Mouse (Mus musculus) stomach, embryonic 15.5 days (tissue): ENCODE results near the gene Adgrl1. TPM values are rescaled to one million over a fixed set of nuclear protein-coding genes. Genes with fewer than 3 reads are reported as not detected.

ENCODE experiments used
- ATAC-seq: fragments of 200-750 bp; cut with Nextera tagmentation; 2 replicates; pipeline ENCODE4 v1.8.0; 2017; ENCODE audit warnings: low read depth, moderate number of reproducible peaks, moderate TSS enrichment; ENCODE audit not compliant: insufficient read depth, low FRiP score
- H3K27ac ChIP-seq: fragments of 300-500 bp; sonication (generic); 2 replicates; pipeline ENCODE4 v1.5.1; 2015; ENCODE audit warnings: mild to moderate bottlenecking, inconsistent platforms
- H3K27me3 ChIP-seq: fragments of 300-500 bp; sonication (generic); replicated peaks from 2 replicates; pipeline ENCODE4 v1.6.1; 2015; ENCODE audit warnings: inconsistent platforms
- H3K36me3 ChIP-seq: fragments of 300-500 bp; sonication (generic); 2 replicates; pipeline ENCODE4 v1.6.1; 2015; ENCODE audit warnings: inconsistent platforms
- H3K4me1 ChIP-seq: fragments of 300-500 bp; sonication (generic); 2 replicates; pipeline ENCODE4 v1.6.1; 2015; ENCODE audit warnings: inconsistent platforms
- H3K4me2 ChIP-seq: fragments of 300-500 bp; sonication (generic); 2 replicates; pipeline ENCODE4 v1.6.1; 2015; ENCODE audit warnings: mild to moderate bottlenecking, inconsistent platforms
- H3K4me3 ChIP-seq: fragments of 300-500 bp; sonication (generic); replicated peaks from 2 replicates; pipeline ENCODE4 v1.5.1; 2015; ENCODE audit warnings: inconsistent platforms
- H3K9ac ChIP-seq: fragments of 300-500 bp; sonication (generic); 2 replicates; pipeline ENCODE4 v1.6.1; 2015; ENCODE audit warnings: inconsistent platforms
- H3K9me3 ChIP-seq: fragments of 300-500 bp; sonication (generic); 2 replicates; pipeline ENCODE4 v1.6.1; 2016; ENCODE audit warnings: inconsistent platforms
- WGBS: fragments of 180-500 bp; shearing (Covaris S2); methylation state at CpG from one replicate; pipeline ENCODE4 v1.1.7; 2015; 5-methylcytosine and 5-hydroxymethylcytosine counted together
- polyA plus RNA-seq: library from polyadenylated mRNA; unstranded; fragments of >200 nt; fragmentation: Nextera tagmentation; extraction: Ambion mirVana; gene quantifications from 2 replicates; pipeline ENCODE4 v1.2.1, GENCODE M21; 2015

Gene Adgrl1
- polyA plus RNA-seq, 1 experiment from 2014 or later = 17.7 TPM

- no peak for ATAC-seq
- Histone ChIP-seq H3K4me1 (no peaks in the 10 kb centered on the region), H3K9me3 (no peaks in the 10 kb centered on the region), H3K4me3 (no peak overlapping the region), H3K9ac (no peak overlapping the region), H3K36me3 (peaks cover 57% of the 10 kb centered on the region), H3K4me2 (no peak overlapping the region), H3K27me3 (no peaks in the 10 kb centered on the region), H3K27ac (no peak overlapping the region)
- 94% methylated on average over 2 of the region's 2 CpGs for WGBS
Measured at GRCm38 (mm10) chr8:83934994-83935393, 35.1 kb downstream of the Adgrl1 start.

DNA sequence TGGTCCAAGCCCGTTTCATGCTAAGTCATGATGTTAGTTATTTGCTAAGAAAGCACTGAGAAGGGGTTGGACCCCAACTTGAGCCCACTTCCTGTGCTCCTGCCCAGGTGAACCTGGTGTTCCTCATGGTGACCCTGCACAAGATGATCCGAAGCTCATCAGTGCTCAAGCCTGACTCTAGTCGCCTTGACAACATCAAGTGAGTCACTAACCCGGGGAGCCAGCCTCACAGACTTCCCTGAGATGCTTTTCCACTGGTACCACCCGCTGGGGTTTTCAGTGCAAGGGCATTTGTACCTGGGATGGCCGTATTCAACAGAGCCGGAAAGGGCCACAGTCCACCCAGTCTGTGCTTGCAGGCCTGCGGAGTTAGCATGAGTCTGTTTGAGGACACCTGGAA, 35.5 kb downstream of the Adgrl1 start:
- Histone ChIP-seq H3K36me3 (peaks cover 54% of the 10 kb centered on the region), H3K9ac (no peak overlapping the region), H3K4me3 (no peak overlapping the region), H3K27me3 (no peaks in the 10 kb centered on the region), H3K9me3 (no peaks in the 10 kb centered on the region), H3K4me2 (no peak overlapping the region), H3K27ac (no peak overlapping the region), H3K4me1 (no peaks in the 10 kb centered on the region)
- ATAC-seq = no peak
- WGBS = 87% methylated on average over 8 of the region's 8 CpGs

GRCm38 (mm10) chr8:83937645-83938044, 37.7 kb downstream of the Adgrl1 start:
- ATAC-seq = no peak
- no peak overlapping the region for H3K4me3 ChIP-seq
- no peaks in the 10 kb centered on the region for H3K27me3 ChIP-seq
- no peaks in the 10 kb centered on the region for H3K4me1 ChIP-seq
- no peaks in the 10 kb centered on the region for H3K9me3 ChIP-seq
- no peak overlapping the region for H3K4me2 ChIP-seq
- no peak overlapping the region for H3K27ac ChIP-seq
- 89% methylated on average over 7 of the region's 7 CpGs for WGBS
- H3K36me3 ChIP-seq = peaks cover 41% of the 10 kb centered on the region
- no peak overlapping the region for H3K9ac ChIP-seq

DNA sequence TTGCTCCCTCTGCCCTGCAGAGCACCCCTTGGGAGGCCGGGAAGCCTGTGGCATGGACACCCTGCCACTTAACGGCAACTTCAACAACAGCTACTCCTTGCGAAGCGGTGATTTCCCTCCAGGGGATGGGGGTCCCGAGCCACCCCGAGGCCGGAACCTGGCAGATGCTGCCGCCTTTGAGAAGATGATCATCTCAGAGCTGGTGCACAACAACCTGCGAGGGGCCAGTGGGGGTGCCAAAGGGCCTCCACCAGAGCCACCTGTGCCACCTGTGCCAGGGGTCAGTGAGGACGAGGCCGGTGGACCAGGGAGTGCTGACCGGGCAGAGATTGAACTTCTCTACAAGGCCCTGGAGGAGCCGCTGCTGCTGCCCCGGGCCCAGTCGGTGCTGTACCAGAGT, 38.4 kb downstream of the Adgrl1 start:
- H3K27ac ChIP-seq = no peak overlapping the region
- H3K4me3 ChIP-seq = no peak overlapping the region
- H3K9ac ChIP-seq = no peak overlapping the region
- no peak overlapping the region for H3K4me2 ChIP-seq
- no peaks in the 10 kb centered on the region for H3K27me3 ChIP-seq
- no peak for ATAC-seq
- H3K4me1 ChIP-seq = no peaks in the 10 kb centered on the region
- WGBS = 94% methylated on average over 15 of the region's 15 CpGs
- no peaks in the 10 kb centered on the region for H3K9me3 ChIP-seq
- H3K36me3 ChIP-seq = peaks cover 34% of the 10 kb centered on the region

GRCm38 (mm10) chr8:83941066-83941677, 41.3 kb downstream of the Adgrl1 start:
- H3K9me3 ChIP-seq = no peaks in the 10 kb centered on the region
- no peak for ATAC-seq
- no peak overlapping the region for H3K27ac ChIP-seq
- no peak overlapping the region for H3K4me3 ChIP-seq
- no peaks in the 10 kb centered on the region for H3K4me1 ChIP-seq
- peaks cover 10% of the 10 kb centered on the region for H3K36me3 ChIP-seq
- no peaks in the 10 kb centered on the region for H3K27me3 ChIP-seq
- no peak overlapping the region for H3K4me2 ChIP-seq
- H3K9ac ChIP-seq = no peak overlapping the region
- 71% methylated on average over 6 of the region's 6 CpGs for WGBS

- ATAC-seq = no peak
- 0 out of 2 replicates have a peak, but pooled peaks cover 3% of the 10 kb centered on the region for H3K36me3 ChIP-seq
- 78% methylated on average over 1 of the region's 1 CpGs for WGBS
- no peak overlapping the region for H3K4me3 ChIP-seq
- no peak overlapping the region for H3K9ac ChIP-seq
- H3K27ac ChIP-seq = no peak overlapping the region
- no peaks in the 10 kb centered on the region for H3K9me3 ChIP-seq
- H3K27me3 ChIP-seq = no peaks in the 10 kb centered on the region
- no peaks in the 10 kb centered on the region for H3K4me1 ChIP-seq
- no peak overlapping the region for H3K4me2 ChIP-seq
Measured at GRCm38 (mm10) chr8:83942446-83942845, 42.5 kb downstream of the Adgrl1 start.

DNA sequence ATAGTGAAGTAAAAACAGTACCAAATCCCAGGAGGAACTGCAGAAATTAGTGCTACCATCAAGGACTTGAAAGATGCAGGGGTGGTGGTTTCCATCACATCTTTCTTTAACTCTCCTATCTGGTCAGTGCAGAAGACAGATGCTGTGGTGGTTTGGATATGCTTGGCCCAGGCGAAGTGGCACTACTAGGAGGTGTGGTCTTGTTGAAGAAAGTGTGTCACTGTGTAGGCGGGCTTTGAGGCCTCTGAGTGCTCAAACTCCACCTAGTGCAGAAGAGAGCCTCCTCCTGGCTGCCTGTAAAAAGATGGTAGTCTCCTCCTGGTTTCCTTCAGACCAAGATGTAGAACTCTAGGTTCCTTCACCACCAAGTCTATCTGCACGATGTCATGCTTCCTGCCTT, 45.6 kb downstream of the Adgrl1 start:
- ATAC-seq = no peak
- H3K9ac ChIP-seq = no peak overlapping the region
- H3K4me3 ChIP-seq = no peak overlapping the region
- no peak overlapping the region for H3K27ac ChIP-seq
- no peaks in the 10 kb centered on the region for H3K9me3 ChIP-seq
- no peaks in the 10 kb centered on the region for H3K4me1 ChIP-seq
- no peak overlapping the region for H3K4me2 ChIP-seq
- no peaks in the 10 kb centered on the region for H3K27me3 ChIP-seq
- WGBS = 72% methylated on average over 3 of the region's 3 CpGs
- no peaks in the 10 kb centered on the region for H3K36me3 ChIP-seq

DNA sequence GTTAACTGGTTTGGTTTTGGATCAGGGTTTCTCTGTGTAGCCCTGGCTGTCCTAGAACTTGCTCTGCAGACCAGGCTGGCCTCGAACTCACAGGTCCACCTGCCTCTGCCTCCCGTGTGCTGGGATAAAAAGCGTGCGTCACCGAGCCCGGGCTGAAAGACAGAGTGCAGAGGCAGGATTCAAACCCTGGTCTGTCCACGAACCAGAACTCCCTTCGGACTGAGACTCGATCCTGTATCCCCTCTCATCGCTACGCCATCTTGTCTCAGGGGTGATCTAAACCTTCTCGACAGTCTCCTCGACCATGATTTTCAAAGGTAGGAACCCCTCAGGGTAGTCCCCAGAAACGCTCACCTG, 54.8 kb downstream of the Adgrl1 start:
- no peaks in the 10 kb centered on the region for H3K9me3 ChIP-seq
- no peak overlapping the region for H3K27ac ChIP-seq
- WGBS = 1% methylated on average over 14 of the region's 14 CpGs
- H3K36me3 ChIP-seq = no peaks in the 10 kb centered on the region
- no peaks in the 10 kb centered on the region for H3K27me3 ChIP-seq
- no peak overlapping the region for H3K9ac ChIP-seq
- peak overlapping the region; percentile 68 for H3K4me3 ChIP-seq
- peaks cover 12% of the 10 kb centered on the region for H3K4me1 ChIP-seq
- H3K4me2 ChIP-seq = peak overlapping the region; percentile 91
- ATAC-seq = no peak

- ATAC-seq = peak; percentile 99
- Histone ChIP-seq H3K9ac (peak within 1 kb of the TSS; percentile 53; the same call in 1 of the 2 replicates), H3K4me3 (peak within 1 kb of the TSS; percentile 68), H3K4me2 (peak within 1 kb of the TSS; percentile 91), H3K4me1 (peaks cover 12% of the 10 kb centered on the region), H3K9me3 (no peaks in the 10 kb centered on the region), H3K36me3 (no peaks in the 10 kb centered on the region), H3K27ac (no peak within 1 kb of the TSS), H3K27me3 (no peaks in the 10 kb centered on the region)
- under 1% methylated on average over 75 of the region's 75 CpGs for WGBS
Measured at GRCm38 (mm10) chr8:83955106-83955957, 55.4 kb downstream of the Adgrl1 start, which contains the start of the genes Gm10644 and Asf1b. Gene Gm10644, minus strand, starts transcription at chr8:83955205. Gene Asf1b, plus strand, starts transcription at chr8:83955507.

GRCm38 (mm10) chr8:83955958-83956218, 56.0 kb downstream of the Adgrl1 start:
- Histone ChIP-seq H3K27ac (no peak overlapping the region), H3K4me1 (peaks cover 12% of the 10 kb centered on the region), H3K4me3 (peak overlapping the region; percentile 68), H3K4me2 (peak overlapping the region; percentile 91), H3K9ac (peak overlapping the region; percentile 53; the same call in 1 of the 2 replicates), H3K9me3 (no peaks in the 10 kb centered on the region), H3K36me3 (no peaks in the 10 kb centered on the region), H3K27me3 (no peaks in the 10 kb centered on the region)
- WGBS = under 1% methylated on average over 15 of the region's 15 CpGs
- ATAC-seq = no peak

- H3K4me3 ChIP-seq = peak overlapping the region; percentile 68
- no peaks in the 10 kb centered on the region for H3K36me3 ChIP-seq
- ATAC-seq = no peak
- 36% methylated on average over 1 of the region's 1 CpGs for WGBS
- H3K27ac ChIP-seq = no peak overlapping the region
- H3K4me2 ChIP-seq = peak overlapping the region; percentile 91
- H3K27me3 ChIP-seq = no peaks in the 10 kb centered on the region
- H3K9me3 ChIP-seq = no peaks in the 10 kb centered on the region
- H3K9ac ChIP-seq = no peak overlapping the region
- peaks cover 12% of the 10 kb centered on the region for H3K4me1 ChIP-seq
Measured at GRCm38 (mm10) chr8:83956789-83957188, 56.9 kb downstream of the Adgrl1 start.

DNA sequence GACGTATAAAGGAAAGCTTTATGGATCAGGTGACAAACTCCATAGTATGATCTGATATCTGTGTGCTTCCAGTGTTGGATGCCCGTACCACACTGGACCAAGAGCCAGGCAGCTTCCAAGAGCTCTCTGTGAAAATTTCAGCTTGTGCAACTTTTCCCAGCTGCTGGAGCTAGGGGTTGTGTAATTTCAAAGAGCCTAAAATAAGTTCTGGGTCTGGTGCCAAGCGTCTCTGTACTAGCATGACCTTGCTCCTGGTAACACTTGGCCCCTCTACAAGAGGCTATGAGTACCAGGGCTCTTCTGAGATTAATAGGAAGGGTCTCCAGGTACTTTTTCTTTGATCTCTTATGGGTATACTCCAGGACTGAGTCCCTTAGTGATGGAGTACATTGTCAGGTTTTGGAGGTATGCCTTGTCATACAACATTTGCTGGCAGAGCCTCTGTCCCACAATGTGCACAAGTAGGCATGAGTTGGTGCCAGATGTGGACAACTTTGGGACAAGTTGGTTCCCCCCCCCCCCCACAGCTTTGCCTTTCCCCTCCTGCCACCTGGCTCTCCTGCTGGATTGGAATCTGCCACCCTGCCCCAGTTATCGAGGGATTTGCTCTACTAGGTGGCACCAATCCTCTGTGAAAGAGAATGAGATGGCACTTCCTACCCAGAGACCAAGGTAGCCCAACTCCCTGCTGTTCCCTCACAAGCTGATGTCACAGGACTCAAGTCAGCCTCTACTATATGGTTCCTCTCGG, 64.3 kb downstream of the Adgrl1 start:
- Histone ChIP-seq H3K4me1 (no peaks in the 10 kb centered on the region), H3K27me3 (no peaks in the 10 kb centered on the region), H3K4me2 (no peak overlapping the region), H3K36me3 (peaks cover 6% of the 10 kb centered on the region; the same call in 1 of the 2 replicates), H3K4me3 (no peak overlapping the region), H3K9me3 (no peaks in the 10 kb centered on the region), H3K27ac (no peak overlapping the region), H3K9ac (no peak overlapping the region)
- 86% methylated on average over 5 of the region's 5 CpGs for WGBS
- ATAC-seq = no peak
